Mouse (Mus musculus): ENCODE data around the gene Ifi209. TPM values are rescaled to one million over a fixed set of nuclear protein-coding genes. Genes with fewer than 3 reads are reported as not detected.
"Not testable (repeated sequence)": the region's sequence is repeated elsewhere in the genome, so short reads cannot be mapped to it uniquely, and the experiment has no call there.

Gene Ifi209
- polyA plus RNA-seq (2012): not detected in 2 replicates

DNA sequence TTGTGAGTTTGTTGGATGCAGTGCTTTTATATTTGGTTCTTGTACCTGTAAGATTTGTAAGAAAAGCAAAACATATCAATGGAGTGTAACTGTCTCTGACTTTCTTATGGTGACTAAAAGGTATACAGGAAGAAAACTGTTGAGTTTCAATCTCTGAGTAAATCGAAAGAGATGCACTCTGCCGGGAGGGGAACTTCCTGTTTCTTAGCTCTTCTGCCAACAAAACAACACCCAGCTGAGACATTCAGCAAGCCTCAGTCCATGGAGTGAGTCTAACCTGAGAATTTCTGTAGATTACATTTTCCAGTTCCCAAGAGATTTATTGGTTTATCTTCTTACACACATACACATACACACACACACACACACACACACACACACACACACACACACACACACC is at the start of gene Ifi209:
Gene Ifi209 (plus strand): TSS at position 296 of the 400 bp plus-strand sequence.
- not testable (repeated sequence) for H3K4me3 ChIP-seq (replicated peaks); H3K27me3 ChIP-seq (ENCODE audit: control insufficient read depth); H3K36me3 ChIP-seq (ENCODE audit: control insufficient read depth); H3K9me3 ChIP-seq (ENCODE audit: control insufficient read depth, low read length); H3K4me1 ChIP-seq (ENCODE audit: control insufficient read depth)

- H3K27me3 ChIP-seq (ENCODE audit: control insufficient read depth); H3K36me3 ChIP-seq (ENCODE audit: control insufficient read depth); H3K4me3 ChIP-seq (replicated peaks); H3K4me1 ChIP-seq (ENCODE audit: control insufficient read depth); H3K9me3 ChIP-seq (ENCODE audit: control insufficient read depth, low read length): not testable (repeated sequence)
Measured at GRCm38 (mm10) chr1:173589698-173590097, 41.0 kb upstream of the Ifi209 start.

- not testable (repeated sequence) for H3K27me3 ChIP-seq (ENCODE audit: control insufficient read depth); H3K4me3 ChIP-seq (replicated peaks); H3K36me3 ChIP-seq (ENCODE audit: control insufficient read depth); H3K9me3 ChIP-seq (ENCODE audit: control insufficient read depth, low read length); H3K4me1 ChIP-seq (ENCODE audit: control insufficient read depth)
Measured at GRCm38 (mm10) chr1:173598838-173599494, 31.8 kb upstream of the Ifi209 start, which contains the start of gene Ifi213. TSS of gene Ifi213 (minus strand) at chr1:173599274.

DNA sequence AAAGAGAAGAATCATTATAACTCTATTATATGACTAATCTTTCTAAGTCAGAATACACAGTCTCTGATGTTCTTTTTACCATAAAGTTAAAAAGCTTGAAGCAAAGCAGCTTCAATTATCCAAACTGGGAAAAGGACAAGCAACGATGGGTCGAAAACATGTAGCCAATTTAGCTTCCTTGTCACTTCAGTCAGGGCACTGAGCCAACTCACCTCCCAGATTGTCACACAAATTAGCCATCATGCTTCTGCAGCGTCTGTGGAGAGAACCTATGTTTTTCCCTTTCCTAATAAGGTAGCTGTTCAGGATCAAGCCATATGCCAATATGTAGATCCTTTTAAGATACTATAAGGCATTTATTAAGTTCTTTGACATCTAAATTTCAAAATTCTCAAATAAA is 20.4 kb upstream of the Ifi209 start:
- not testable (repeated sequence) for H3K27me3 ChIP-seq (ENCODE audit: control insufficient read depth); H3K4me3 ChIP-seq (replicated peaks); H3K9me3 ChIP-seq (ENCODE audit: control insufficient read depth, low read length); H3K36me3 ChIP-seq (ENCODE audit: control insufficient read depth); H3K4me1 ChIP-seq (ENCODE audit: control insufficient read depth)

- H3K4me3 ChIP-seq (replicated peaks); H3K9me3 ChIP-seq (ENCODE audit: control insufficient read depth, low read length); H3K36me3 ChIP-seq (ENCODE audit: control insufficient read depth); H3K4me1 ChIP-seq (ENCODE audit: control insufficient read depth); H3K27me3 ChIP-seq (ENCODE audit: control insufficient read depth): not testable (repeated sequence)
Measured at GRCm38 (mm10) chr1:173622216-173622615, 8.5 kb upstream of the Ifi209 start.

GRCm38 (mm10) chr1:173624052-173624451 is 6.7 kb upstream of the Ifi209 start:
- Histone ChIP-seq H3K4me3 (replicated peaks) (no peak overlapping the region), H3K27me3 (ENCODE audit: control insufficient read depth) (no peaks in the 10 kb centered on the region), H3K4me1 (ENCODE audit: control insufficient read depth) (no peaks in the 10 kb centered on the region), H3K36me3 (ENCODE audit: control insufficient read depth) (no peaks in the 10 kb centered on the region), H3K9me3 (ENCODE audit: control insufficient read depth, low read length) (0 out of 2 replicates have a peak, but pooled peaks cover 2% of the 10 kb centered on the region)
- TF ChIP-seq GATA1 (IDR thresholded peaks at IDR 0.05; ENCODE audit: low read length) (no peak), TAL1 (IDR thresholded peaks at IDR 0.05; ENCODE audit: low read length) (no peak)

DNA sequence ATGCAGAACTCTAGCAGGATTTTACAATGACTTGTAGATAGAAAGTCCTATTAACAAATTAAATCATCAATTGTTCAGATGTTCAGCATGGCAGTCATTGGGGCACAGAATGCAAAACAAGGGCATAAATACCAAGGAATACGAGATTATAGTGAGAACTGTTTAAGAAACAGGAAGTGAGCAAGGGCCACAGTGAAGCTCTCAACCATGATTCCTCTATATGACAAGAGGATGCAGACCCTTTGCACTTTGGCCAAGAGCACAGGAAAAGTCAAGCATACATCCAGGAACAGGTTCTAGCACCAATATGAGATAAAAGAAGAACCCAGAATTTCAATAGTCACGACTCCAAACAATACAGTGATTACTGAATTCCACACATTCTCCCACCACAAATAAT is 4.0 kb upstream of the Ifi209 start:
- Histone ChIP-seq H3K4me3 (replicated peaks) (no peak overlapping the region), H3K27me3 (ENCODE audit: control insufficient read depth) (no peaks in the 10 kb centered on the region), H3K9me3 (ENCODE audit: control insufficient read depth, low read length) (0 out of 2 replicates have a peak, but pooled peaks cover 2% of the 10 kb centered on the region), H3K36me3 (ENCODE audit: control insufficient read depth) (no peaks in the 10 kb centered on the region), H3K4me1 (ENCODE audit: control insufficient read depth) (no peaks in the 10 kb centered on the region)
- TF ChIP-seq TAL1 (IDR thresholded peaks at IDR 0.05; ENCODE audit: low read length) (no peak), GATA1 (IDR thresholded peaks at IDR 0.05; ENCODE audit: low read length) (no peak)

GRCm38 (mm10) chr1:173633969-173634645 is 3.4 kb downstream of the Ifi209 start:
- H3K4me1 ChIP-seq (ENCODE audit: control insufficient read depth): no peaks in the 10 kb centered on the region
- H3K27me3 ChIP-seq (ENCODE audit: control insufficient read depth): no peaks in the 10 kb centered on the region
- no peak overlapping the region for H3K4me3 ChIP-seq (replicated peaks)
- no peak for TF ChIP-seq GATA1 (IDR thresholded peaks at IDR 0.05; ENCODE audit: low read length)
- TF ChIP-seq TAL1 (IDR thresholded peaks at IDR 0.05; ENCODE audit: low read length): no peak
- H3K9me3 ChIP-seq (ENCODE audit: control insufficient read depth, low read length): no peaks in the 10 kb centered on the region
- H3K36me3 ChIP-seq (ENCODE audit: control insufficient read depth): no peaks in the 10 kb centered on the region

DNA sequence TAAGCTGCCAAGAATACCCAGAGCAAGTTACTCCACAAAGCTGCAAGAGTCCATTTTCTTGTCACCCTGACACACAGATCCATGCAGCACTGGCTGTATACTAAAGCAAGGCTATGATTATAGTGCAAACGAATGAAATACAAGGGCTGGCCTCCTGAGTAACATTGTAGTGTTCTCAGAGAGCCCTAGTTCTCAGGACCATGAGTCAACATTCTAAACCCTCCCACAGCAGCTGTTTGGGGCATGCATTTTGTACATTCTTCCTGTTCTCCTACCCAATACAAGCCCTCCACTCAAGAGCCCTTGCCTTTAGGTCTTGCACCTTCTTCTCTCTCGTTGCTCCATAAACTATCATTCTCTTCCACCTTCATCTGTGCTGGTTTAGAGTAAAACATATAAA is 14.7 kb downstream of the Ifi209 start:
- H3K4me1 ChIP-seq (ENCODE audit: control insufficient read depth): no peaks in the 10 kb centered on the region
- TF ChIP-seq GATA1 (IDR thresholded peaks at IDR 0.05; ENCODE audit: low read length) (no peak), TAL1 (IDR thresholded peaks at IDR 0.05; ENCODE audit: low read length) (no peak)
- H3K36me3 ChIP-seq (ENCODE audit: control insufficient read depth): no peaks in the 10 kb centered on the region
- no peaks in the 10 kb centered on the region for H3K9me3 ChIP-seq (ENCODE audit: control insufficient read depth, low read length)
- H3K27me3 ChIP-seq (ENCODE audit: control insufficient read depth): no peaks in the 10 kb centered on the region
- no peak overlapping the region for H3K4me3 ChIP-seq (replicated peaks)

DNA sequence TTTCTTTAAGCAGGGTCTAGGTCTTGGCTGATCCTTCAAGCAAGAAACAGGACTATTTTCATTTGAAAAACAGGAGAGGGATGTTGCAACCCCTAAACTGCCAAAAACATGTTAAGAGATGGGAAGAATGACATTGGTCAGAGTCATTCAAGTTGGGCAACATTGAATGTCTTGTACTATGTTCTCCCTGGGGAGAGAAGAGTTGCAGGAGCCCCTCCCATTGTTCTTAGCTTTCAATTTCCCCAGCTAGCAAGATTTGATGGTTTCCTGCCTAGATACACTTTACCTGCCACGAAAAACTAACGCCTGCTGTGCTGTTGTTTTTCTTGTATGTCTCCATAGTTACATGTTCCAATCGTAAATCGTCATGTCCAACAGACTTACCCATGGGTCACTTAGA is 27.3 kb downstream of the Ifi209 start:
- TF ChIP-seq GATA1 (IDR thresholded peaks at IDR 0.05; ENCODE audit: low read length) (no peak), TAL1 (IDR thresholded peaks at IDR 0.05; ENCODE audit: low read length) (no peak)

DNA sequence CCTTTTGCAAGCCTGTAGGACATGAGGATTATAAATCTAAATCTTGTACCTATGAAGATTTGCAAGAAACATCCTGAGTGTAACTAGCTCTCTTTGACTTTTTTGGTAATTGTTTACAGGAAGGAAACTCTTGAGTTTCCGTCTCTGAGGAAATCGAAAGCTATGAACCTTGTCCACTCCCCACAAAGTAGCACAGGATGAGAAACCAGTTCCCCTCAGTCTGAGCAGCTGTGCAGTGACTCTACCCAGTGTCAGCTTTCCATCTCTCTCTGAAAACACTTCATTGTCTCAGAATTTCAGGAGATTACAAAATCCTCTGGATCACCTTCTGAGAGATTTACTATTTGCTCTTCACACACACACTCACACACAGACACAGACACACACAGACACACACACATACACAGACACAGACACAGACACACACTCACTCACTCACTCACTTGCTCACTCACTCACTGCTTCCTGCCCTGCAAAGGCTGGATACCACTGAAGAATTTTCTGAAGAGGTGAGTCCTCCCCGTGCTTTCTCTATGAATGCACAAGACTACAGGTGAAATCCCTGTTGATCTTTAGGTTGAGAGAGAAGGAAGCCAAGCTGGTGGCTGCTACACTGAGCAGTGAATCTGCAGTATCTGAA is 42.9 kb downstream of the Ifi209 start, which contains the start of gene Ifi208:
Gene Ifi208 (plus strand): TSS at position 218 of the 640 bp plus-strand sequence.
- not testable (repeated sequence) for H3K4me1 ChIP-seq (ENCODE audit: control insufficient read depth); H3K36me3 ChIP-seq (ENCODE audit: control insufficient read depth); H3K27me3 ChIP-seq (ENCODE audit: control insufficient read depth); H3K4me3 ChIP-seq (replicated peaks); H3K9me3 ChIP-seq (ENCODE audit: control insufficient read depth, low read length)

More for the DNA sequence above, 27.3 kb downstream of the Ifi209 start:
- Histone ChIP-seq H3K27me3 (ENCODE audit: control insufficient read depth) (no peaks in the 10 kb centered on the region), H3K36me3 (ENCODE audit: control insufficient read depth) (no peaks in the 10 kb centered on the region), H3K9me3 (ENCODE audit: control insufficient read depth, low read length) (no peaks in the 10 kb centered on the region), H3K4me1 (ENCODE audit: control insufficient read depth) (no peaks in the 10 kb centered on the region), H3K4me3 (replicated peaks) (no peak overlapping the region)

- H3K27me3 ChIP-seq (ENCODE audit: control insufficient read depth); H3K36me3 ChIP-seq (ENCODE audit: control insufficient read depth); H3K4me1 ChIP-seq (ENCODE audit: control insufficient read depth); H3K4me3 ChIP-seq (replicated peaks); H3K9me3 ChIP-seq (ENCODE audit: control insufficient read depth, low read length): not testable (repeated sequence)
Measured at GRCm38 (mm10) chr1:173678605-173679004, 47.9 kb downstream of the Ifi209 start.
